Mouse (Mus musculus): Measurements from ENCODE around the gene Acp6. TPM values are rescaled to one million over a fixed set of nuclear protein-coding genes. Genes with fewer than 3 reads are reported as not detected.
"Not testable (repeated sequence)": the region's sequence is repeated elsewhere in the genome, so short reads cannot be mapped to it uniquely, and the experiment has no call there.

Gene Acp6
- 10 to 100 TPM; 45.3 to 63.0 (median 54.9) TPM for total RNA-seq (2022)

- peak; percentile 93 for DNase-seq
Observed at GRCm38 (mm10) chr3:97158611-97159508, at the start of gene Acp6. Gene Acp6, plus strand, starts transcription at chr3:97158777.

- DNase-seq = no peak
Observed at GRCm38 (mm10) chr3:97117511-97117910, 41.1 kb upstream of the Acp6 start.

DNA sequence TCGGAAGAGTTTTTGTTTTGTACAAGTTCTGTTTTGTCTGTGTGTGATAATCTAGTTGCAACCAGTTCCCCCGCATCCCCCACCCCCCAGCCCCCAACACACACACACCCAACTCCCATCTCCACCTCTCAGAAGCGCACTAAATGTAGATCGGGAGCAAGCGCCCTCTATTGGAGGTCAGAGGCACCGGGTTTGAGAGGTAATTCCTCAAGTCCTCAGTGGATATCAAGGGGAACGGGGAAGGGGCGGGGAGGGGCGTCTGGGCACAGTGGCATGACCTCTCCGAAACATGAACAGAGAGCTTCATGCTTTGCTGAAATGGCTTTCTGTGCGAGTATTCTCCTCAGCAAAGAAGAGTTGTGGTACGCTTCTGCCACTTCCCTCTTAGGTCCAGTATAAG is 40.3 kb upstream of the Acp6 start:
- DNase-seq = no peak

GRCm38 (mm10) chr3:97124193-97124592 is 34.4 kb upstream of the Acp6 start:
- DNase-seq = no peak

- no peak for DNase-seq
Observed at GRCm38 (mm10) chr3:97129410-97129809, 29.2 kb upstream of the Acp6 start.

GRCm38 (mm10) chr3:97137666-97138065 is 20.9 kb upstream of the Acp6 start:
- not testable (repeated sequence) for DNase-seq

DNA sequence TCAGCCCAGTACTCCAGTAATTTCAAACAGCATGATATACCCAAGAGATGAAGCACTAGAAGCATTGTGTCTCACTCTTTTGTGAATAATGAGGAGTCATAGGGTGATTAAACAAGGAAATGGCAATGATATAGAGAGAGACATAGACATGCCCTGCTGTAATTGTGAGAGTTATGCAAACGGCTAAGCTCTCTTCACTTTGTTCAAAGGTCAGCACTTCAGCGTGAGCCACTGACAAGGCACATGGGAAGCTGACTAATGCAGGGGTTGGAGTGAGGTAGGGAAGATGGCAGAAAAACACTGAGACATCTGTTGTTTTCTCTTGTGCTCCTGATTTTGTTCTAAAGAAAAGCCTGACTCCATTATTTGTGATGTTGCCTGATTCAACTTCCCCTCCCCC is 7.5 kb upstream of the Acp6 start:
- DNase-seq = no peak

DNA sequence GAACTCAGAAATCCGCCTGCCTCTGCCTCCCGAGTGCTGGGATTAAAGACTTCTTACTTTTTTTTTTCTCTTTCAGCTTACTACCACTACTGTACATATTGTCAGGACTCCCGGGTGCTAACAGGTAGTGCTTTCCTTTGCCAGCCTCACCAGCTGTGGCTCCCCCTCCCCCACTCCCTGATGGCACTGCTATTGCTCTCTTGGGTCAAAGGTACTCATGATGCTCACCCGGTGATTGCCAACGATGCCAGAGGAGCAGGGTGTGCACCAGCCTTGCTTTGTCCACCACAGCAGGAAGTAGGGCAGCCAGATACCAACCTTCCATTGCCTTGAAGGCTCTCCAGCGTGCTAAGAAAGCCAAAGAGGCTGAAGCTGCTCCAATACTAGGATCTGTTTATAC is 2.1 kb upstream of the Acp6 start:
- DNase-seq = no peak

DNA sequence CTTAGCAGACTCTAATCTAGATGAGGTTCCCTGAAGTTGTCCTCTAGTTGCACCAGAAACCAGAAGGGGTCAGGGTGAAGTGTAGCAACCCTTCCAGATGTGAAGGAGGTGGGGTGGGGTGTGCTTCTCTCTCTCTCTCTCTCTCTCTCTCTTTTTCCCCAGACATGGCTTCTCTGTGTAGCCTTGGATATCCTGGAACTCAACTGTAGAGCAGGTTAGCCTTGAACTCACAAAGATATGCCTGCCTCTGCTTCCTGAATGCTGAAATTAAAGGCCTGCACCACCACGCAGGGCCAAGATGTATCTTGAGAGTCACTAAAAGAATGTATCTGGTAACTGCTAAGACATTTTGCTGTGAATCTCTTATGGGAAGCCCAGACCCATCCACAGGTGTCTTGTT is 1.3 kb upstream of the Acp6 start:
- no peak for DNase-seq

- DNase-seq = peak; percentile 84
Observed at GRCm38 (mm10) chr3:97157958-97158599, 498 bp upstream of the Acp6 start.

DNA sequence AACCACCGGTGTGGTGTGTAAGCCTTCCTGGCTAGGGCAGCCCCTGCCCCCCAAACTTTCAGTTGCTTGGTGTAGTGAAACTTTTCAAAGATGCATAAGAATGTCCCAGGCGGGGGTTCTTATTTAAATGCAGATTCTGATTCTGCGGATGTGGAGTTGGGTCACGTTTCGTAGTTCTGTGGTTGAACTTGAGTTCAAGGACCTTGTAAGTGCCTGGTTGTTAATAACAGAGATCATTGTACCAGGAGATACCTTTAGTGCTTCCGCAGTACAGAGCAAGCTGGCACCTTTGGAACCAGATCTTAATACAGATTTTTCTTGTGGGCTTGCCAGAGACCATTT is 903 bp downstream of the Acp6 start:
- DNase-seq = no peak

DNA sequence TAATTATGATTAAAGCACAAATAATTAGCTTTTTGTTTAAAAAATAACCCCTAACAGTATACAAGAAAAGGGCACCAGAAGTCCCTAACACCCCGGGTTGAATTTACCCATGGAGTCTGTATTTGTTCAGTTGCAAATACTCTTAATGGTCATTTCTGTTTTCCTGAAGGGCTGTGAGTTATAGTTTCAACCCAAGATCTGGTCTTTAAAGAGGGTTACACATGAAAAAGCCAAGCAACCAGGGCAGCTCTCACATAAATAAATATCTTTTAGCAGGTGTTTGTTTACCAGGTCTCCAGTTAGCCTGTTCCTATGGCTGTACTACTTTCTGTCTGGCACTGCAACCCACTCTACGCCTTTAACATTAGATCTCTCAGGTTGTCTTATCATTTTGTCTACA is 1.4 kb downstream of the Acp6 start:
- DNase-seq = no peak

DNA sequence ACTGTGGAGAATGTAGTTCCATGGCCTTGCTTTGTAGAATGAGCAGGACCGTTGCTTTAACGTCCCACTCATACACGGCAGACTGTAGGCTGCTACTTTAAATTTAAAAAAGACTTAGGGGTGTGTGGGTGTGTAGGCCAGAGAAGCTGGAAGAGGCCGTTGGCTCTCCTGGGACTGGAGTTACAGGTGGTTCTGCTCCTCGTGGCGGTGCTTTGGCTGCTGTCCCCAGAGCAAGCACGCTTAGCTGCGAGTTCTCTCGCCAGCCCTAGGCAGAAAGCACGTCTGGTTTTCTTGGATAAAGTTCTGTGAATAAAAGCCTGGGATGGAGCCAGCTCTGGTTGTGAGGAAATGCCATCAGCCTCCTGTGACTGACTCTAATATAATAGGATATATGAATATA is 2.3 kb downstream of the Acp6 start:
- DNase-seq = no peak

GRCm38 (mm10) chr3:97161773-97162172 is 3.2 kb downstream of the Acp6 start:
- DNase-seq = no peak

DNA sequence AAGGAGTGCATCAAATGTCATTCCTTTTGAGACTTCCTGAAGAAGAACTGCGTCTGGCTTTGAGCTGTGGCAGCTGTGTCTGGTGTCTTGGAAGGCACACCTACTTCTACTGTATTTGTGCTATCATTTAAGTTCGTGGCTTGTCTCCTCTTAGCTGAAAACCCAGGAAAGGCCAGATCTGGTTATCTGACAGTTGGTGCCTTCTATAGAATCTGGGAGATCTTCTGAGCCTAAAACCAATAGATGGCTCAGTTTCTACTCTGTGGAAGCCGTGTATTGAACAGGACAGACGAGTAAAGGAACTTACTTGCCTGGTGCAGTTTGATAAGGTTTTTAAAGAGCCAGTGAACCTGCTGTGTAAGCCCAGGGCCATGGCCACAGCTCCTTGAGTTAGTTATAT is 5.9 kb downstream of the Acp6 start:
- DNase-seq = no peak

- DNase-seq = no peak
Observed at GRCm38 (mm10) chr3:97167126-97167525, 8.5 kb downstream of the Acp6 start.

GRCm38 (mm10) chr3:97171531-97171930 is 13.0 kb downstream of the Acp6 start:
- no peak for DNase-seq

DNA sequence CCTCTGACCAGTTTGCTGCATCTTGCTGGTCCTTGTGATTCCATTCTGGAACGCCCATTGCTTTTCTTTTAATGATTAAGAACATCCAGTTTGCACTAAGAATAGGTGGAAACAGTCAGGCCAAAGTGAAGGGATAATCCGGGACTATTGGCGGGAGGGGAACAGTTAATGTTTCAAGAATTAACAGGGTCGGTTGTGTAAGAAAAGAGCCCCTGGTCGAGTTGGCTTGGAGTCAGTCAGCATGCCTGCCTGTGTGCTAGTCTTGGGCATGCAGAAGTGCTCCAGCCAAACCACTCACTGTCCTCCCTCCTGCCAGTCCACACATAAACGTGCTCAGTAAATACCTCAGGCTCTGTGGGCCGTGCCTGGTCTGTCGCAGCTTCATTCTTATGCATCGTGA is 13.7 kb downstream of the Acp6 start:
- DNase-seq = no peak

DNA sequence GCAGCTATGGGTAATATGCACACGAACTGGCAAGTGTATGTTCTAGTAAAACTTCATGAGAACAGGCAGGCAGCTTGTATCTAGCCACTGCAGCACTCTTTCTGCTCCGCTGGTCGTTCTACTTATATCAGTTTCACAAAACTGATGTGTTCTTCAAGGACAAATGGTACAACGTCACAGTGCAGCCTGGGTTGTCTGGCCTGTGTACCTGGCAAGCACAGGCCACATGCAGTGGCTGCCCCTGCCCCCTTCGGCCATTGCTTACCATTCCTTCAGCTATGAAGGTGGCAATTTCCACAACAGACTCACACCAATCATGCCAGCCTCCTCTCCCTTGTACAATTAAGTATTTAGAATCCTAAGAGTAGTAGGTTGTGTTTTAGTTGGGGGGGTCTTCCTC is 14.1 kb downstream of the Acp6 start:
- DNase-seq = no peak

DNA sequence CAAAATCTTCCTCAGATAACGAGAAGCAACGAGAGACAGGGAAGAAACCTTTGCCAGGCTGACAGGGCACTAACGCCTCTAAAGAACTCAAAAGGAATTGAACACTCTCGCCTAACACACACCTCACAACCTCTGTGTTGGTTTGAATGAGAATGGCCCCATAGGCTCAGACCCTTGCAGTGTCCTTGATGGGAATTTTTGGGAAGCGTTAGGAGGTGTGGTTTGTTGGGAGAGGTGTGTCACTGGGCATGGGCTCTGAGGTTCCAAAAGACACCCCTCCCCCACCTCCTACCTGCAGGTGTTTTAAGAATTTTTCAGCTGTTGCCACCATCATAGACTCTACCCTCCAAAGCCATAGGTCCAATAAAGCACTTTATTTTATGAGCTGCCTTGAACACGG is 20.3 kb downstream of the Acp6 start:
- DNase-seq = no peak

GRCm38 (mm10) chr3:97180527-97180926 is 21.9 kb downstream of the Acp6 start:
- no peak for DNase-seq

- DNase-seq = no peak
Observed at GRCm38 (mm10) chr3:97183810-97184209, 25.2 kb downstream of the Acp6 start.

DNA sequence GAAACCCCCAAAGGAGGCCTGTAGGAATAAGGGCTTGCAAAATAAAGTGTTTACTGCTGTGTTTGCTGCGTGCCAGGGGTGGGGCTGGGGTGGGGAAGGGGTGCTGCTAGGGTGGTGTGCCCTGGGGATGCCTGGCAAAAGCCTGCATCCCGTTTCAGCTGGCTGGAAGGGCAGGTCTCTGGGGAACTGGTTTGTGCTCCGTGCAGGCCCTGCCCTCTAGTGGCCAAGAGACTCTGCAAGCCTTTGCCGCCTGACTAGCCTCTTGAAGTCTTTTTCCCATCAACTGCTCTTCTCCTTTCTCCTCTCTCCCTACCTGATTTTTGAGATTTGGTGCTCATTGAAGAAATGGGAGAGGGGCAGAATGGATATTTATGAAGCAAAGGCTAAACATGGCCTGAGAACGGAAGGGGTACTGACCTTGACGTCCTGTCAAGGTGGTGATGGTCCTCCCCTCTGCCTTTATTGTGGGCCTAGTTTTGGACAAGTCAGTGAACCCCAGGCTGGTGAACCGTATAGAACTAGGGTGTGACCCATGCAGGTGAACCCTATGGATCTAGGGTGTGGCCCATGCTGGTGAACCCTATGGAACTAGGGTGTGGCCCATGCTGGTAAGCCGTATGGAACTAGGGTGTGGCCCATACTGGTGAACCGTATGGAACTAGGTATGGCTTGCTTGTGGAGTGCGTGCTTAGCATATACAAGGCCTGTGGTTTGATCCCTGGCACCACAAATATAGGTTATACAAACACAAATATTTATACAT is 26.7 kb downstream of the Acp6 start:
- peak; percentile 25 for DNase-seq

Data from adrenal gland, adult 8-10 months (tissue).